Mouse (Mus musculus) limb, embryonic 14.5 days (tissue): Measurements from ENCODE around the gene Bicc1. TPM values are rescaled to one million over a fixed set of nuclear protein-coding genes. Genes with fewer than 3 reads are reported as not detected.

ENCODE experiments used
- ATAC-seq: fragments of 200-750 bp; cut with Nextera tagmentation; 2 replicates; pipeline ENCODE4 v1.8.0; 2017; ENCODE audit warnings: low read depth, moderate number of reproducible peaks, moderate TSS enrichment; ENCODE audit not compliant: low FRiP score
- DNase-seq: peaks from one replicate; pipeline ENCODE4 v3.0.0-alpha.2; 2015; ENCODE audit warnings: low spot score
- H3K27ac ChIP-seq: fragments of 300-500 bp; sonication (generic); replicated peaks from 2 replicates; pipeline ENCODE4 v1.5.1; 2014; ENCODE audit warnings: low read depth, mild to moderate bottlenecking, low read length, moderate library complexity, mixed read lengths
- H3K27me3 ChIP-seq: fragments of 300-500 bp; sonication (generic); 2 replicates; pipeline ENCODE4 v1.6.1; 2014; ENCODE audit warnings: low read length, mixed read lengths; ENCODE audit not compliant: control insufficient read depth, insufficient read depth
- H3K36me3 ChIP-seq: fragments of 300-500 bp; sonication (generic); 2 replicates; pipeline ENCODE4 v1.6.1; 2014; ENCODE audit warnings: mild to moderate bottlenecking, low read length, moderate library complexity, mixed read lengths; ENCODE audit not compliant: control insufficient read depth, insufficient read depth
- H3K4me1 ChIP-seq: fragments of 300-500 bp; sonication (generic); 2 replicates; pipeline ENCODE4 v1.6.1; 2014; ENCODE audit warnings: antibody characterized with exemption, low read length, mixed read lengths; ENCODE audit not compliant: control insufficient read depth, insufficient read depth
- H3K4me2 ChIP-seq: fragments of 300-500 bp; sonication (generic); replicated peaks from 2 replicates; pipeline ENCODE4 v1.6.1; 2014; ENCODE audit warnings: low read depth, mild to moderate bottlenecking, low read length, moderate library complexity; ENCODE audit not compliant: severe bottlenecking
- H3K4me3 ChIP-seq: fragments of 300-500 bp; sonication (generic); replicated peaks from 2 replicates; pipeline ENCODE4 v1.5.1; 2014; ENCODE audit warnings: low read length
- H3K9ac ChIP-seq: fragments of 300-500 bp; sonication (generic); 2 replicates; pipeline ENCODE4 v1.6.1; 2014; ENCODE audit warnings: mild to moderate bottlenecking, low read depth, low read length, moderate library complexity; ENCODE audit not compliant: severe bottlenecking
- H3K9me3 ChIP-seq: fragments of 300-500 bp; sonication (generic); 2 replicates; pipeline ENCODE4 v1.6.1; 2016; ENCODE audit warnings: low read length; ENCODE audit not compliant: control insufficient read depth
- POLR2A ChIP-seq: fragments of 200-500 bp; IDR thresholded peaks from 2 replicates; pipeline ENCODE4 v1.8.0; 2012; ENCODE audit warnings: inconsistent platforms, mild to moderate bottlenecking, moderate library complexity, borderline replicate concordance; ENCODE audit not compliant: insufficient read depth, insufficient read length; ENCODE audit errors: extremely low read depth
- WGBS: fragments of 180-500 bp; shearing (Covaris S2); extraction: QIAGEN DNeasy Blood & Tissue Kit; methylation state at CpG from one replicate; pipeline ENCODE4 v1.1.7; 2014; 5-methylcytosine and 5-hydroxymethylcytosine counted together
- polyA plus RNA-seq, 2 experiments: library from polyadenylated mRNA; depleted of rRNA in 1 of 2; stranded (reverse) in 1 of 2; unstranded in 1 of 2; fragments of >200 nt; fragmentation: Nextera tagmentation in 1 of 2; extraction: Ambion mirVana in 1 of 2; gene quantifications; 2 replicates each; pipeline versions ENCODE4 v1.2.1 to v1.2.3; 2012 to 2014

Bicc1 gene
- polyA plus RNA-seq, 2 experiments: 38.8 to 50.5 TPM

DNA sequence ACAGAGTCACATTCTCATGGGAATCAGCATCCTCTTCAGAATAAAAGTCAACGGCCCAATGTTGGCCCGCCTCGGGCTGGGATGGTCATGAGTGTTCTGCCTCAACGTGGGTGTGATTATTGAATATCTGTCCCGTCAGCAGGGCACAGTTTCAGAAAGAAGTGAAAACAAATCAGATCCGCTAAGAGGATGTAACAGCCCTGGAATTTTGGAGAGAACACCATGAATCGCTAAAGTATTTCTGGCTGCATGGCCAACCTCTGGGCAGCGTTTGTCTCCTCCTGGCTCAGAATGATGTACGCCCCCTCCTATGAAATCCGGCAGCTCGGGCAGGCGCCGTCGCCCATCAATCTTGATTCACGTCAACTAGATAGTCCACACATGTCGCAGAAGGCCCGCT is 110.2 kb downstream of the Bicc1 start:
- H3K4me3 ChIP-seq: no peak overlapping the region
- ATAC-seq: no peak
- no peak overlapping the region for H3K27ac ChIP-seq
- no peak overlapping the region for H3K4me2 ChIP-seq
- H3K9me3 ChIP-seq: no peaks in the 10 kb centered on the region
- no peaks in the 10 kb centered on the region for H3K36me3 ChIP-seq
- no peaks in the 10 kb centered on the region for H3K27me3 ChIP-seq
- no peak for TF ChIP-seq POLR2A
- no peak overlapping the region for H3K9ac ChIP-seq
- WGBS: 84% methylated on average over 17 of the region's 17 CpGs
- peaks cover 18% of the 10 kb centered on the region for H3K4me1 ChIP-seq
- no peak for DNase-seq

DNA sequence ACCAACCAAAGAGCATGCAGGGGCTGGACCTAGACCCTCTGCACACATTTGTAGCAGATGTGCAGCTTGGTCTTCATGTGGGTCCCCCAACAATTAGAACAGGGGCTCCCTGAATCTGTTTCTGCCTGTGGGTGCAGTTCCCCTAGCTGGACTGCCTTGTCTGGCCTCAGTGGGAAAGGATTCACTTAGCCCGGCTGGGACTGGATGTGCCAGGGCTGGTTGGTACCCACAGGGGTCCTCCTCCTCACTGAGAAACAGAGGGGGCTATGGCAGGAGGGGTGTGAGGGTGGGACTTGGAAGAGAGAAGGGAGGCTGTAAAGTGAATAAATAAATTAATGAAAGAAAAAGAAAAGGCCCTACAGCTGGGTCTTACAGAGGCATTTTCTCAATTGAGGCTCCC is 115.1 kb downstream of the Bicc1 start:
- Histone ChIP-seq H3K27me3 (no peaks in the 10 kb centered on the region), H3K4me2 (no peak overlapping the region), H3K9ac (no peak overlapping the region), H3K36me3 (no peaks in the 10 kb centered on the region), H3K4me1 (no peaks in the 10 kb centered on the region), H3K9me3 (no peaks in the 10 kb centered on the region), H3K27ac (no peak overlapping the region), H3K4me3 (no peak overlapping the region)
- TF ChIP-seq POLR2A: no peak
- no peak for ATAC-seq
- DNase-seq: no peak
- WGBS: 78% methylated on average over 1 of the region's 1 CpGs

DNA sequence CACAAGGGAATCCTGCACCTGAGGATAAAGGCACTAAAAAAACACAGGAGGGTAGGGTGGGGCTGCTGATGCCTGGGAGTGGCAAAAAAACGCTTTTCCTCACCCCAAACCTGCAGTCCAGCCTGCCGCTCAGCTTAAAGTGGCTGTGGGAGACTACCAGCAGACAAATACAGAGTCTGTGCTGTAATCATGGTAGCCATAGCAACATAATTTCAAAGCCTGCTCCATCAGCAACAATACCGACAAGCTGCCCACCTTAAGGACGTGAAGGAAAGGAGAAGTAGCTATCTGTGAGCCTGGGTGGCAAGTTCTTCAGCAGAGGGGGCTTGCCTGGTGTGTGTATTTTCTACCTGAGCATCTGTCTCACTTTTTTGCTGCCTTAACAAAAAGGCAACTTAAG is 117.6 kb downstream of the Bicc1 start:
- Histone ChIP-seq H3K9ac (no peak overlapping the region), H3K4me3 (no peak overlapping the region), H3K4me2 (no peak overlapping the region), H3K27me3 (no peaks in the 10 kb centered on the region), H3K9me3 (no peaks in the 10 kb centered on the region), H3K36me3 (no peaks in the 10 kb centered on the region), H3K4me1 (no peaks in the 10 kb centered on the region), H3K27ac (no peak overlapping the region)
- no peak for TF ChIP-seq POLR2A
- WGBS: 55% methylated on average over 4 of the region's 4 CpGs
- DNase-seq (no peak), ATAC-seq (no peak)

DNA sequence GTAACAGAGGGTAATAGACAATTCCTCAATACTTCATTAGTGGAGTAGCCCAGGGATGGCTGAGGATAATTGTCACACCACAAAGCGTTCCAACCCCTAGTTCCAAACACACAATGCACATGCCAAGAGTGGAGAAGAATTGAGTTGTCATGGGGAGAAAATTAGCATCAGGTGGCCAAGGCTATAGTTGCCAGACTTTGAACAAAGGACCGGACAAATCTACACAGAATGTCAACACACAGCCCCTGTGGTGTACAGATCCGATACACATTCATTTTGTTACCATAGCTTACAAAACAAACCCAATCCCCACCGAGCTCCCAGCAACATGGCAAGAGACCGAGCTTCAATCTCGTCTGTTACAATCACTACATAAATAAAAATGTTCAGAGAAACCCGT is 123.0 kb downstream of the Bicc1 start:
- DNase-seq (no peak), ATAC-seq (no peak)
- Histone ChIP-seq H3K27me3 (no peaks in the 10 kb centered on the region), H3K4me3 (no peak overlapping the region), H3K9ac (no peak overlapping the region), H3K9me3 (no peaks in the 10 kb centered on the region), H3K36me3 (no peaks in the 10 kb centered on the region), H3K4me2 (no peak overlapping the region), H3K27ac (no peak overlapping the region), H3K4me1 (0 out of 2 replicates have a peak, but pooled peaks cover 3% of the 10 kb centered on the region)
- no peak for TF ChIP-seq POLR2A
- WGBS: 90% methylated on average over 7 of the region's 7 CpGs

DNA sequence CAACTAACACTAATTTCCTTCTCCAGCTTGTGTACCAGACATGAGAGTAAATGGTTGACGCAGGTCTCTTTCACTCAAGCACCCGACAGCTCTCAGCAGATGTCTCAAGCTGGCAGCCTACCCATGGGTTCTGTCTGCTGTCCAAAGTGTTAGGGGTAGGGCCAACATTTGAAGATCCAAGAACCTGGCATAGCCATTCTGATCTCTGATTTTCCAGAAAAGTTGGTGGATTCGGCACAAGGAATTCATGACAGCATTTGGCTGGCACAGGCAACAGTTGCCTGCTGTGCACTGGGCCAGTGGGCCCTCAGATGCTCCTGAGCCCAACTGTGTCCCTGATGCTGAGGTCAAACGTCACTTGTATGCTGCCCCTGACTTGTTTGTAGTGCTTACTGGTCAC is 130.5 kb downstream of the Bicc1 start:
- no peak overlapping the region for H3K9ac ChIP-seq
- H3K27me3 ChIP-seq: no peaks in the 10 kb centered on the region
- H3K36me3 ChIP-seq: no peaks in the 10 kb centered on the region
- DNase-seq (no peak), ATAC-seq (no peak)
- H3K9me3 ChIP-seq: no peaks in the 10 kb centered on the region
- H3K4me2 ChIP-seq: no peak overlapping the region
- TF ChIP-seq POLR2A: no peak
- peaks cover 11% of the 10 kb centered on the region for H3K4me1 ChIP-seq
- no peak overlapping the region for H3K4me3 ChIP-seq
- 88% methylated on average over 4 of the region's 4 CpGs for WGBS
- no peak overlapping the region for H3K27ac ChIP-seq
